Mouse (Mus musculus) adrenal gland, postnatal 10 days (tissue): ENCODE data around the gene Akr1b3. TPM values are rescaled to one million over a fixed set of nuclear protein-coding genes. Genes with fewer than 3 reads are reported as not detected.

Experiments
- DNase-seq: peaks from one replicate; pipeline ENCODE4 v3.0.0; 2021; ENCODE audit warnings: mixed read lengths
- total RNA-seq, 2 experiments: library from RNA; stranded (reverse); gene quantifications; 2 replicates each; pipeline ENCODE4 v1.2.3; 2021

Akr1b3 gene
- total RNA-seq, 2 experiments from 2014 or later, result 136 to 140 TPM

DNA sequence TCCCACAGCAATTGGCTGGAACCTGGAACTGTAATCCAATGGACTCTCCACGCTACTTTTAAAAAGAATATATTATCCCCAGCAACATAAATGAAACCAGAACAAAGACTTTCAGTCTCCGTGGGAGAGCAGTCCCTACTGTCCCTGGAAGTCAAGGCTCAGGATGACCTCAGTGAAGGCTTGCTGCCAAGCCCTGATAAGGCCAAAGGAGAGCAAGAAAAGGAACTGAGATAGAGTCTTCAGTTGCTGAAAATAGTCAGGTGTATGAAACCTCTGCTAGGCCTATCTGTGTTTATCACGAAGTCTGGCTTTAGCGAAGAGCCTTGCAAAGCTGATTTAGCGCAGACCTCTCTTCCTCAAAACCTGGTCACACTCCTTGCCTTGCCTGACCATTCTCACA lies 14.1 kb upstream of the Akr1b3 start:
- DNase-seq, result peak; percentile 60

DNA sequence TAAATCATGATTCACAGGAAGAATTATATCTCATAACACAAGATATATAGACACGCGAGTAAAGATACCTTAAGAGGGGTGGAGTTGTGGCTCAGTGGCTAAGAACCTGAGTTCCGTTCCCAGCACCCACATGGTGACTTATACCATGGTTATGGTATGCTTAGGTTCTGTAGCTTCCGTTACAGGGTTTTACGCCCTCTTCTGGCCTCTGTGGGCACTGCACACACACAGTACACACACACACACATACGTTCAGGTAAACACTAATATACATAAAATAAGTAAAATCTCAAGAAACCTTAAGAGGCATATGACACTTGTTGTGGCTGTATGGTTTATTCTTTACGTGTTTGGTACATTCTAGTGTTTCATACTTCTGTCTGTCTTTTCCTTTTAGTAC lies 4.8 kb upstream of the Akr1b3 start:
- no peak for DNase-seq

DNA sequence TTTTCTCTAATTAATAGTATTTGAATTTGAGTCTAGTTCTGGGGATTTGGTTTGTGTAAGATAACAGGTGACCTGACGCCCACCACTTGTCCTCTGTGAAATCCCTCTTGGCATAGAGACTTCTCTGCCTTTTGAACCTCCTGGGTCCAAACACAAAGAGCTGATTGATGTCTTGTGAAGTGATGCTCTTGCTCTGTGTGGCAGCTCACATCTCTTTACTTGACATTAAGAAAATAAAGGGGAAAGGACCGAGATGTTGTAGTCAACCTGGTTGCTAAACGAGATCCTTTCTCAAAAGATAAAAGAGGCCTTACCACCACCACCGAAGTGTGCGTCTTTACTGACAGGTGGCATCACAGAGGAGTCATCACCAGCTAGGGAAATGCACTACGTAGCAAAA lies 1.4 kb upstream of the Akr1b3 start:
- no peak for DNase-seq

DNA sequence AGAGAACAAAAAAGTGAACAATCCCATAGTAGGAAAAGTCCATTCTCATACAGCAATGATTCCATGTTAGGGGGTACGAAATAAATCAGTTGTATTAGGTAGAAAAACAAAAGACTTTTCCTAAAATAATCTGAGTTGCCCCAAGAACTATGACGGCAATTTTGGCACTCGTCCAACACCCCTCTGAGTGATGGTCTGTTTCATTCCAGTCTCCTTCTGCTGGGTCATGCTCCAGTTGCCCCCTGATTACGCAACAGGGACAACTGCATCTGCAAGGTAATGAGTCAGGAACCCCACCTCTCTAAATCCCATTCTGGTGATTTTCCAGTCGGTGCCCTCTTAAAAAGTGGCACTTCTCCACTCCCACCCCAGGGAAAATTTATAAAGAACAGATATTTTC lies 894 bp upstream of the Akr1b3 start:
- DNase-seq, result peak; percentile 68

DNA sequence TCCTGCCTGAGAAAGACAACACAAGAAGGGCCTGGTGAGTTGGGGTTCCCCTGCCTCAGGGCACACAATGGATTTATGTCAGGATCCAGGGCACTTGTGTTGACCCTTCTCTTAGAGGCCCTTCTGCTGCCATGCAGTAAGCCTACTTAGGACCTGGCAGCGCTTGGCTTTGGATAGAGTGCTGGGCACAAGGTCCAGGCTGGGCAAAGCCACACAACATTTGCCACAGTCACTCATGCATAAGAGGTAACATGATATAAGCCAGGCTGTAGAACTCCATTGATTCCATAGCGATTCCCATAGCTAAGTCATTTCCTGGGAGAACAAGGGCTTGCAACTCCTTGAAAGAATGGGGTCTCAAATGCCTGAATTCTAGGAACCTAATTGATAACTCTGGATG lies 3.4 kb downstream of the Akr1b3 start:
- no peak for DNase-seq

DNA sequence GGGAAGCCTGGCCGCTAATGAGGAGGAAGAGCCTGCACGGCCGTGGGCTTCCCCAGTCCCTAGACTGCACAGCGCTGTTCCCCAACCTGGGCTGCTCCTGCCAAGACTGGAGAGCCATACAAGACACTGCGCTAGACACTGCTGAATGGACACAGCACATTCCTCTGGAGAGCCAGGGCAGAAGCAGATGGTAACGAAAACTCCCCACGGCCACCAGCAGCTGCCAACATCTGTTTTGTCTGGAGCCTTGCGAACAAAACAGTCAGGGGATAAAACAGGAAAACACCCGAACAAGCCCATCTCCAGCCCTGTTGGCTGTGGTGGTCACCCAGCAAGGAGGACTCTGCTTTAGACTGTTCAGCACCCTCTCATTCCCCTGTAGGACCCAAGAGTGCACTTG lies 3.9 kb downstream of the Akr1b3 start:
- no peak for DNase-seq

GRCm38 (mm10) chr6:34310023-34310595 lies 7.2 kb downstream of the Akr1b3 start:
- DNase-seq, result peak; percentile 29

- no peak for DNase-seq
Observed at GRCm38 (mm10) chr6:34309526-34309925, 7.8 kb downstream of the Akr1b3 start.

GRCm38 (mm10) chr6:34306797-34307196 lies 10.5 kb downstream of the Akr1b3 start:
- no peak for DNase-seq

- peak; percentile 75 for DNase-seq
Observed at GRCm38 (mm10) chr6:34304675-34305241, 12.5 kb downstream of the Akr1b3 start.

DNA sequence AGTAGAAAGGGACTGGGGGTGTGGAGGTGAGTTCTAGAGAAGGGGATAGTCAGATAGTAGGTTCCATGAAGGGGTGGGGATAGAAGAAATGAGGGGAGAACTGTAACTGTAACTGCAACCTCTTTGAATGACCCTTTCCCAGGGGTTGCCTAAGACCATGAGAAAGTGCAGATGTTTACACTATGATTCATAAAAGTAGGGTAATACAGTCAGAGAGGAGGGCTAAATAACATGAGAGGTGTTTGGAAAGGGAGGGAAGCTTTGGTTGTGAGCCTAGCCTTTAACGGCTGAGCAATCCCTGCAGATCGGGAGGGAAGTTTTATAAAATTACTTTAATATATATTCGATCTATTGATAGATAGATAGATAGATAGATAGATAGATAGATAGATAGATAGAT lies 20.2 kb downstream of the Akr1b3 start:
- DNase-seq, result no peak

DNA sequence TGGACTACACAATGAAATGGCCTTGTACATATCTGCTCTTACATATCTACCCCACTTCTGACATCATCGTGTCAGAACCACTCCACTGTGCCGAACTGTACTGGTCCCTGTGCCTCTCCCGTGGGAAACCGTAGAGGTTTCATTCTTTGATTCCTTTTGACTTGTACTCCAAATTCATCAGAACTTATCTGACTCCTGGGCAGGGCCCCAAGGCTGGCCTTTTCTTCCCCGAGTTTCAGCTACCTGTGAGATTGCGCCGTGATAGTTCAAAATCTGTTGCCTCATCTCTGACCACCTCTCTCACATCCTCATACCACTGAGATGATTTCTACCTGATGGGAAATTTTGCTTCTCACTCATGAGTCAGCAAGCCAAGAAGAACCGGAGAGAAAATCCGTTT lies 21.8 kb downstream of the Akr1b3 start:
- DNase-seq, result no peak

- peak; percentile 82 for DNase-seq
Observed at GRCm38 (mm10) chr6:34292882-34293487, 24.3 kb downstream of the Akr1b3 start.

- no peak for DNase-seq
Observed at GRCm38 (mm10) chr6:34292196-34292881, 24.9 kb downstream of the Akr1b3 start.

DNA sequence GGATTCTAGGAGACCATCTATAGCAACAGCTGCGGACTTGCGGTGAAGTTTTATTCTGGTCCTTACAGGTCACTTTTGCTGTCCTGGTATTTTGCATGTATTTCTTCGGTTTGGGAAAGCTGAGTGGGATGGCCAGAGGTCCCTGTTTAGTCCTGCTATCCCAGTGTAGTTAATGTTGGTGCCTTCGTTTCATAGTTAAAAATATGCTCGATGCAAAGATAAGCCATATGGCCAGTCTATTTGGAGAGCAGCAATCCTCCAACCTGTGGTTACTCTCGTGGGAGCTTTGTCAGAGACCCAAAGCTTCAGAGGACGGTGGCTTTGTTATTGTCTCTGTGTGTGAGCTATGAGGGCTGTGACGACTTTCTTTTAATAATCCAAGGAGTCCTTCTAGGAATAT lies 26.6 kb downstream of the Akr1b3 start:
- no peak for DNase-seq

- DNase-seq, result no peak
Observed at GRCm38 (mm10) chr6:34290091-34290490, 27.2 kb downstream of the Akr1b3 start.

GRCm38 (mm10) chr6:34288098-34288497 lies 29.2 kb downstream of the Akr1b3 start:
- DNase-seq, result peak; percentile 58

DNA sequence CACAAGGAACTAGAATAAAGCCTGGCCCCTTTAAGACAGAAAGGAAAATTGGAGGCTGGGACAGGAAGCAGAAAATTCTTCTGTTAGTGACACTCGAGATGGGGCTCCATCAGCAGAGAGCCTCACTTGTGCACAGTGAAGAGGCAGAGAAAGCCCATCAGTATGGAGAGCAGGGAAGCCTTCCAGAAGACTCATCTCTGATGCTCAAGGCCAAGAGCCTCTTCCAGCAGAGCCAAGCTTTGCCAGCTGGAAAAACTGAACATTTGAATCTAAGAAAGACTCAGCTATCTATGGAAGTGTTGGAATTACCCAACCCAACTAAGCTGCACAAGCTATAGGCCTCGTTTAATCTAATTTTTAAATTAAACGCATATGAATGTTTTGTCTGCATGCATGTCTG lies 30.4 kb downstream of the Akr1b3 start:
- no peak for DNase-seq

GRCm38 (mm10) chr6:34278385-34278784 lies 38.9 kb downstream of the Akr1b3 start:
- DNase-seq, result no peak

- peak; percentile 64 for DNase-seq
Observed at GRCm38 (mm10) chr6:34277665-34278064, 39.6 kb downstream of the Akr1b3 start.

DNA sequence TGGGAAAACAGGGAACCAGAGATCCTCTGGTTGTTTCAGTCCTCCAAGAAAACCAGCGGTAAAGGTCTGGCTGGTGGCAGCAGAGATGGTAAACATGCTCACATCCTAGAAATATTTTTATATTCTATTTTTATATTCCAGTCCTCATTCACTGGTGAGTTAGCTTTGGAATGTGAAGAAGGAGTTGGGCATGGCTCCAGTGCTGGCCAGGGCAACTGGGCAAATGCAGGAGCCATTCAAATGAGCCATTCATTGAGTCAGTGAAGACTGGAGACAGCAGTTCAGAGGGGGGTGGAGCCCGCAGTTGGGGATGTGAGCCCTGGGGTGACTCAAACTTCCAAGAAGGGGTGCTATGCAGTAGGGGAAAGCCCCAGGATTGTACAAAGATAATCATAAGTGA lies 42.9 kb downstream of the Akr1b3 start:
- DNase-seq, result no peak

DNA sequence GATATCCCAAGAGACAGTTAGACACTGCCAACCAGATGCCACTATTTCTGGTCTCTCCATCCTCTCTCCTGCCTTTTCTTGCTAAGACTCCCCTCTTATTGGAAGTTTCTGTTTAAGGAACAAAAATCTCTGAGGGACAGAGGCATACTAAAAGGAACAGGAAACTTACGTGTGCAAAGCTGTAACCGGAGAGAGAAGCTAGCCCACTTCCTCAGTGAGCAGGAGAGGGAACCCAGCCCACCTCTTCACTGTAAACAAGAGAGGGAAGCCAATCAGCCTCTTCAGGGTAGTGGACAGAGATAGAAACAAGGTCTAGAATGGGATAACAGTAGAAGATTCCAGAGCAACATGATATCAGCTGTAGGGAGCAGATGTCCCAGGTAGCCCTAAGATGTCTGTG lies 44.2 kb downstream of the Akr1b3 start:
- no peak for DNase-seq

GRCm38 (mm10) chr6:34272462-34272861 lies 44.8 kb downstream of the Akr1b3 start:
- no peak for DNase-seq

DNA sequence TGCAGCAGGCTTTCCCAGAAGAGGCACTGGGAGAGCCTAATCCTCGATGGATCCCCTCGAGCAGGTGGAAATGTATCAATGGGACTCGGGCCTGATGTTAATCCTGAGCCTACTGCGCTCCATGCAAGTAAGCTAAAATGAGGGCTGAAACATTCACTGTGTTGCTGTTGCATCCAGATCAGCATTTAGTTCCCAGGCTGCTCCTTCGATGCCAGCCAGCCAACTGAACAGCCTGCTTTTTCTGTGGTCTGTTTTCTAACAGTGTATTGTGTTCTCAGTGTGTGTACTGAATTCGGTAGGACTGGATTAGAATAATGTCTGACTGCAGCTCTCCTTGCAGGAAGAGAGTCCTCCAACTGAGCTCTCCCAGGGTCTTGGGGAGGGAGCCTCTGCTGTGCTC lies 46.6 kb downstream of the Akr1b3 start:
- DNase-seq, result no peak
